Mouse (Mus musculus) liver, embryonic 14.5 days (tissue): Measurements from ENCODE around the gene Birc7.

Experiments used
- CTCF ChIP-seq: IDR thresholded peaks from 2 replicates; pipeline ENCODE4 v1.5.1; 2016; ENCODE audit warnings: antibody characterized with exemption, low read depth, control low read depth
- EP300 ChIP-seq: IDR thresholded peaks from 2 replicates; pipeline ENCODE4 v1.6.1; 2016; ENCODE audit warnings: antibody characterized with exemption, low read depth

DNA sequence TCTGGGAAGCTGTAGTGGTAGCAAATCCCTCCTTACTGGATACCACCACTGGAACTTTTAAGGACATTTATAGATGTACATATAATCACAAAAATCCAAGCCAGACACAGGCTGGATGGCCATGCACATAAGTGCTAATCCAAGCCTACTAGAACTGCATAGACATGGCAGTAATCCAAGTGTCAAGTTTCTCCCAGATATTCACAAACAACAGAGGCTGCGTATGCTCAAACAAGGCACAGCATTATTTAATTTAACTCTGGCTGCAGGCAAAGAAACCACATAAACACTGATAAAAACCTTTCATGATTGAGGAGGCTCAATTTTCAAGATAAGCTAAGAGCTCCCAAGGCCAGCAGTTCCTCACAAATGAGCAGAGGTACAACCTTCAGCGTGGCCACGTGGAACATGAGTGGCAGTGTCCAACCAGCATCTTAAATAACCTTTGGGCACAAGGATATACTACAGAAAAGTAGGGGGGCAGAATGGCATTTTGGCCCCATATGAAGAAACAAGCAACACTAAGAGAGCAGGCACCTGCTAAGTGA lies 12.9 kb upstream of the Birc7 start:
- TF ChIP-seq CTCF, result no peak
- no peak for TF ChIP-seq EP300
